Mouse (Mus musculus) CD4-positive, CD25-positive, alpha-beta regulatory T cell, adult 9 weeks (primary cell): ENCODE data around the gene Ngfr. TPM values are rescaled to one million over a fixed set of nuclear protein-coding genes. Genes with fewer than 3 reads are reported as not detected.

Experiments used
- polyA plus RNA-seq: library from polyadenylated mRNA; unstranded; fragments of 100-300 nt; shearing (Covaris generic); gene quantifications from one replicate; pipeline ENCODE4 v1.2.1, GENCODE M21; 2017

Ngfr gene
- not detected for polyA plus RNA-seq

DNA sequence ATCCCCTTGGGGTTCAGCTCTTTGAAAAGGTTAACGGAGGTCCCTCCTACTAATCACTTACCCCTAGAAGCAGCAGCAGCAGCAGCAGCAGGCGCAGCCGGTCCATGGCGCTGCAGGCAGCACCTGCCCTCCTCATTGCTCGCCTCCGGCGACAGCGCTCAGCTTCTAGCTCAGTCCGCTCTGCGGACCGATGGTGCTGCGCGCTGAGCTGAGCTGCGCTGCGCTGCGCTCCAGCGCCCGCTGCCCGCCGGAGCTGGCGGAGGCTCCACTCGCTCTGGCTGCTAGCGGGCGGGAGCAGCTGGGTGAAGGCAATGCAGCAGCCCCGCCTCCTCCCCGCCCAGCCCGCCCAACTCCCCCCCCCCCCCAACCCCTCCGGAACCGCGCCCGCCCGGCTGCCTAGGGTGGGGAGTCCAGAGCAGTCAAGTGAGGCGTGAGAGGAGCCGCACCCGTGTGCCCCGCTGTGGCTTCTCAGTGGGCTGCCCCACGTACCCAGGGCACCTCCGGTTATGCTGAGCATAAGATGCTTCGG is at the start of gene Ngfr:
TSS of gene Ngfr (minus strand) at position 313 of the 529 bp plus-strand sequence.

Other genes with a start within 250 kb of the Ngfr start
- 70.8 TPM for gene Slc35b1, start 203.0 kb downstream of the Ngfr start, polyA plus RNA-seq
- 234 TPM for gene Spop, start 173.7 kb downstream of the Ngfr start, polyA plus RNA-seq
- not detected for gene Nxph3, start 73.2 kb downstream of the Ngfr start, polyA plus RNA-seq
- 104 TPM for gene Phb, start 79.2 kb upstream of the Ngfr start, polyA plus RNA-seq
- 8.7 TPM for gene Zfp652, start 124.9 kb upstream of the Ngfr start, polyA plus RNA-seq
- 2.1 TPM for gene B130006D01Rik, start 135.9 kb upstream of the Ngfr start, polyA plus RNA-seq
- gene Phospho1, start 236.8 kb upstream of the Ngfr start, polyA plus RNA-seq = not detected
- gene Gngt2, start 249.5 kb upstream of the Ngfr start, polyA plus RNA-seq = 46.6 TPM